Mouse (Mus musculus) megakaryocyte, embryonic 14.5 days (primary cell): ENCODE results near the gene Rpl37.

Experiments
- FLI1 ChIP-seq: IDR thresholded peaks from 2 replicates; pipeline ENCODE4 v1.6.1; 2012; ENCODE audit warnings: low read length, inconsistent platforms, mixed read lengths
- GATA1 ChIP-seq: IDR thresholded peaks from 3 replicates; pipeline ENCODE4 v1.6.1; 2012; ENCODE audit warnings: mixed read lengths, low read length, inconsistent platforms, borderline replicate concordance

DNA sequence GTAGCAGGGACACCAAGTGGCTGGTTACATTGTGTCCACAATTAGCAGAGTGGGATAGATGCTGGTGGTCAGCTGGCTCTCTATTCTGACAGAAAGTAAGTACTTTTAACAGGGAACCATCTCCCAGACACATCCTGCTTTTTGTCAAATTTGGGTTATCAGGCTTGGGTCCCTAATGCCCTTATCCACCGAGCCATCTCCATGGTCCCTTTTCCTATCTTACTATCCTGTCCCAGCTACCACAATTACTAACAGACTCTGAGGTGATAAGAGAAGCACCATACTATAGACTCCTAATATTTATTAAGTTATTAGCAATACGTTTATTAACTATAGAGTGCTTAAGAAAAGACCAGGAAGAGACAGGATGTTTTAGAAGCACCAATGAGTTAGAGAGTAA, 22.9 kb downstream of the Rpl37 start:
- TF ChIP-seq FLI1 (no peak), GATA1 (no peak)
